Mouse (Mus musculus) cerebellum, adult (tissue): ENCODE results near the gene Zg16.
"Not testable (repeated sequence)": the region's sequence is repeated elsewhere in the genome, so short reads cannot be mapped to it uniquely, and the experiment has no call there.

ENCODE experiments used
- ATAC-seq: cut with Nextera tagmentation; 2 replicates; pipeline ENCODE4 v1.9.2; 2017; ENCODE audit warnings: mild to moderate bottlenecking, moderate library complexity, mixed read lengths; ENCODE audit not compliant: insufficient number of reproducible peaks, low FRiP score, low TSS enrichment

The Zg16 gene

DNA sequence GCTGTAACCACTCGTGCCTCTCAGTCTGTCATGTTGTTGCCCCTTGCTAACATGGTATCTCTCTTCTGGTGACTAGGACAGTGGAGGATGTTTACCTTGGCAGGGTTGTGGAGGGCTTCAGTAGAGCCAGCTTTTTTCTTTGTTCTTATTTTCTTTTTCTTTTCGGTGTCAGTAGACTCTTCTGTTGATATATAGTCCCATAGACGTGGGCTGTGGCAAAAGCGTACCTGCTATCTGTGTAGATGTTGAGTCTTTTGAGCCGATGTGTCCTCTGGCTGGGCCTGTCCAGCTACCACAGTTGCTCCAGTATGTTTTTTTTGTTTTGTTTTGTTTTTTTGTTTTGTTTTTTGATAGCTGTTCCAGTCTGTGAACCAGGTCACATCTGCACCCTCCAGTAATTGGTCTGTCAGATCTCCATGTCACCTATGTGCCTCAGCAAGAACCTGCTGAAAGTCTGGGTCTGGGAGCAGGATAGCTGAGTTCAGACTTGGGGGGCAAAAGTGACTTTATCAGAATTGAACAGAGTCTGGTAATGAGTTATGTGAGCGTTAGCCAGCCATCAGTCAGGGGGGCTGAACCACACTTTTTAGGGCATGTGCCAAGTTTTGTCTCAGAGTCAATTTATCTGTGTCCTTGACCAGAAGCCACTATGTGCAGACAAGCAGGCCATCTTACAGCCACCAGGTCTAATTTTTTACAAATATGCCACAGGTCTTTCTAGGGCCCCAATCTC lies at the start of gene Zg16:
Gene Zg16 (minus strand): TSS at position 51 of the 733 bp plus-strand sequence.
- not testable (repeated sequence) for ATAC-seq

DNA sequence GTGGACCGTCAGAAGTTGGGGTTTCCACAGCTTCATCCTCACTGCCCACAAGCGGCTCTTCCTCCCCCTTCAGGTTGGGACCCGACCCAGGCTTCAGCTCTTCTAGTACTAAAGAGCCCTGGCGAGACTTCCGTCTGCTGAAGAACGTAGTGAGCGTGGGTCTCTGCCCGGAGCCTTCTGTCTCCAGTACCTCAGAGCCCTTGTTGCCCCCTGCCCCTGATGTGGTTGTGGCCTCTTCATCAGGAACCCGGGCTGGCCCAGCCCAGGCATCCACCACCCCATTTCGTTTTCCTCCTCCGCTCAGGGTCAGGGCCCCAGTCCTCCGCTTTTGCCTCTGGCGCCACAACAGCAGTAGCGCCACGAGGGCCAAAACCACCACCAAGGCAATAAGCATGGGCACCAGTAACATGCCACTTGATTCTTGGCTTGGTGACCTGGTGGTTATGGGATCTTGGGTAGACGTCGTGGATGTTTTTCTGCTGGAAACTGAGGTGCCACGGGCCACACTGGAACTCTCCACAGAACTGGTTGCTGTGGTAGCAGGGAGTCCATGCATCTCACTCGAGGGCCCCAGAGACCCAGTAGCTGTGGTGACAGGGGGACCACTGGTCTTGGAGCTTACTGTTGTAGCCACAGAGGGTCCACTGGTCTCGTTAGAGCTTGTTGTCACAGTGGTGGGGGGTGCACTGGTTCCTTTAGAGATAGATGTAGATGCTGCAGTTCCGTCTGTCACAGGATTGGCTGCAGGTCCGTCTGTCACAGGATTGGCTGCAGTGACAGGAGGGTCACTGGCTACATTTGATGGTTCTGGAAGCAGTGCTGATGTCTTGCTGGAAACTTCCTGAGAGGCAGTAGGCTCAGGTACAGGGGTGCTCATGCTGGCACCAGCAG lies 49.3 kb upstream of the Zg16 start:
- no peak for ATAC-seq

DNA sequence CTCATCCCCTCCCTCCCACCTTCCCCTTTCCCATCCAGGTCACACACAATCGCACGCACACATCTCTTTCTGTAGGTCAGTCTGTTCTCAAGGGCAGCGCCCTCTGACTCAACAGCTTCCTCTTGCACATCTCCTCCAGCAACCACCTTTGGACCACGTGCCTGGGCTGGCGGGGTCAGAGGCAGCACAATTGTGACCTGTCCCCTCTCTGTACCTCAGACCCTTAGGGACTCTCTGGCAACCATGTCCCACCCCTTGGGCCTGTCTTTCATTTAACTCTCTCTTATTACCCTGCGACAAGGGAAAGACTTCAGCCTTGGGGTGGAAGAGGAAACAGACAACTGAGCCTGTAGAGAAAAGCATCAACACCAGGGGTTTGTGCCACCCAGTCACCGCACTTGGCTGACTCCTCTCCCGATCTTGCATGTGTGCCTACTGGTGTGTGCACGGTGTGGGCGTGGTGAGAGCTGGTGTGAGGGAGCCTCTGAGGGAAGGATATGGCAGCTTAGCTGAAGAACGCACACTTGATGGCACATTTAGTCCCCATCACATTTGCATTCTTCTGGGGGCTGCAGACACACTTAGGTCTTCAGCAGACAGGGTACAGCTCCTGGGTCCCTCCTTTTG lies 47.8 kb upstream of the Zg16 start:
- ATAC-seq: no peak

DNA sequence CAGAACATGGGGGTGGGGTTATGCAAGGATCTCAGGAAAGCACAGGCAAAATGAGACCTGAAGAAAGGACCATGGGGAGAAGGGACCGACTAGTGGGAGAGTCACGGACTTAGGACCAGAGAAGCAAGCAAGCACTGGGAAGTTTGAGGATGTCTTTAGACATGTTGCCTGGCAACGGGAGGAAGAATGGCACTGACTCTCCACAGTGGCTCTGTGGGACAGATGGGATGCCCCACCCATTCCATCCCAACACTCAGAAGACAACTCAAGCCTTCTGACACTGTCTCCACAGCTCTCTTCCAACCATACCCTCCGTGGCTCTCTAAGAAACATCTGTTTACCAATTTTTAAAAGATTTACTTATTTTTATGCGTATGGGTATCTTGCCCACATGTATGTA lies 46.0 kb upstream of the Zg16 start:
- ATAC-seq: no peak

DNA sequence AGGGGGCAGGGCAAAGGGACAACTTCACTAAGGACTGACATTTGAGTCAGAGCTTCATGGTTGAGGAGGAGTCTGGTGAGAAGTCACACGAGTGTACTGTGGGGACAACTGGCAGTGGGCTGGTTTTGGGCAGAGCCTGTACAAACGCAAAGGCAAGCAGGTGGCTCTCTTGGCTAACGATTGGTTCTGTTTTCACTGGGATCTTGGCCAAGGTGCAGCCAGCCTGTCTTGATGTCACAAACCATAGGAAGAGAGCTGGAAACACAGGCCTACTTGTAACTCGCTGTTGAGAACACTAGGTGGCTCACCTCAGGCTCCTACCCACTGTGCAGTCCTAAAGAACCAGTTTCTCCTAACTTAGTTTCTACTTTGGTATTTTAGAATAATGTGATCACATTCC lies 42.5 kb upstream of the Zg16 start:
- peak; percentile 31; the same call in 1 of the 2 replicates for ATAC-seq

DNA sequence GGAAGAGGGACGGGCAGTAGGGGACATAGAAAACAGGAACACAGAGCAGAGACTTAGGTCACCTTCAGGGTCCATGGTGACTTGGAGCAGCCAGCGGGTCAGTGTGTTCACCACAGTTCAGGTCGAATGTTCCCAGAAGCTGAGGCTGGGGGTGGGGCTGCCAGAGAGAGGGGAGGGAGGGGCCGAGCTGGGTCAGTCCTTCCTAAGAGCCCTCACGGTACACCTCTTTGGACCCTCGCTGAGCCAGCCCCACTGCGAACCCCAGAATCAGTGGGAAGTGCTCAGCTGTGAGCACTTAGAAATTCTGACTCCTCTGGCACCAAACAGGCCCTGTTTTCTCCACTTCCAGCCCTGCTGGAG lies 34.8 kb upstream of the Zg16 start, which contains the start of gene Qprt:
Gene Qprt (minus strand): TSS at position 316 of the 360 bp plus-strand sequence.
- ATAC-seq: no peak

DNA sequence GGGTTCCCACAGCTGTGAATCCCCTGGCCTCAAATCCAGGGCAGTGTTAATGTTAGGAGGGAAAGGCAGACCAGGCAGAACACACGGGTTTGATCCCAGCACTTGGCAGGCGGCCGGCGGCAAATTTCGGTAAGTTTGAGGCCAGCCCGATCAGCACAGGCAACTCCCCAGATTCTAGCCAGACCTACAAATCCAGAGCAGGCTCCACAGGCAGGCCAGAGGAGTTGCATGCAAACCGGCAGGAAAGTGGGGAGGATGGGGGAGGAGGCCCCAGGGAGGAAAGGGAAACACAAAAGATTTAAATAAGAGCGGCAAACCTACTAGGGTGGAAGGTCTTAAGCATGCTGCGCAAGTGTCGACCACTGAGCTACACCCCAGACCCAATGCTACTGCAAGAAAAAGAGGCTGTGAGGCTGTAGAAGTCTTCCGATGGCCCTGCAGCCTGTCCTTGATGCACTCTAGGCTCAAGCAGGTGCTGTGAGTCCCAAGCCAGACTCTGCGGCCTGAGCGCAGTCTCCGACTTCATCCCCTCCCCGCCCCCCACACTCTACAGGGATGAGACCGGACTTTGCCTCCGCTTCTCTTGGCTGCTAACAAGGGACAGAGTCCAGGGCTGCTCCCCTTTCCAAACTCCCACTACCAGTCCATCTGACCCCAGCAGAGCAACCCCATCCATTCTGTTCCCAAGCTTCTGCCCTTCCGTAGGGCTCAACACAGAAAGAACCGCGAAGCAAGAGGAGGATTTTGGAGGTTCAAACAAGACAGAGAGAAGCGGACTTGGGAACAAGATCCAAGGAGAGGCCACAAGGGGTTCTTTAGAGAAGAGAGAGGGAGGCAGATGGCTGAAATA lies 34.2 kb upstream of the Zg16 start:
- no peak for ATAC-seq

DNA sequence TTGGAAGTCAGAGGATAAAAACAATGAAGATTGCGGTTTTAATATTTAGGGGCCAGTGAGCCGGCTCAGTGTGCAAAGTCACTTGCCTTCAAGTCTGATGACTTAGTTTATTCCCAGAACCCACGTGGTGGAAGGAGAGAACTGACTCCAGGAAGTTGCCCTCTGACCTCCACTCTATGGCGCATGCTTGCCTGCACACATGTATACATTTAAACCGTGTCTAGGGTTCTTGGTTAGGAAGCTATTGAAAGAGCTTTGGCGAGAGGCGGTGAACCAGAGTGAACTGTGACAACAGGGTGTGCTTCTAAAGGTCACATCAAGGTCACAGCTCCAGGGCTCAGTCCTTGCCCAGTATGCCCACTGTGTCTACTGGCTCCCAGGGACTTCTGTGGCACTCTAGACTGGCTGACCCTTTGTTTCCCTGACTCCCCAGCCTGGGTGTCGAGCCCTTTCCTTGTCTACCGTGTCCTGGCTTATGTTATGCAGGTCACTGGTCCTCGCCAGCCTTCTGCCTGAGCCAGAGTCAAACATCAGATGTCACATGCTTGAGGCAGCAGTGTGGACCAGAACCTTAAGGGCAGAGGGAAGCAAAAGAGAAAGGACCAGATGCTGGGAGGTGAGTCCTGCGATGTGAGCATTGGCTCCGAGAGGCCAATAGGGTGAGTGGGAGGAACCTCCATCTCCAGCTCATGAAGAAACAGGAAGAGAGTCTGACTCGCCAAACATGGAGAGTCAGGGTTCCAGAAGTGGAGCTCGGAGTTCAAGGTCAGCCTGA lies 31.7 kb upstream of the Zg16 start:
- no peak for ATAC-seq

DNA sequence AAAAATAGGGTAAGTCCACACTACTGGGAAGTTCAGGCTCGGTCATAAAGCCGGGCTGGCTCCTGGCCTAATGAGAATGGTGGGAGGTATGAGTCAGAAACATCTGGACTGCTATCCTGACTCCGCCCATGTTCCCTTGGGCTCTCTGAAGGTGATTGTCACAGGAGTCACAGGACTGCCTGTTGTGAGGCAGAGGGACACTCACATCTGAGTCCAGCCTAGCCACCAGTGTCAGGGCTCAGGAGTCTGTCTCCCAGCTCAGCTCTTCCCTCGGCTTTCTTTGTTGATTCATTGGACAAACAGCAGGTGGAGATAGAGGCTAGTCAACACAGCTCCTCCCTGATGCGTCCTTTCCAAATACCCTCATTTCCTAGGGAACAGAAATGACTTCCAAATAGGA lies 30.8 kb upstream of the Zg16 start:
- ATAC-seq: no peak

DNA sequence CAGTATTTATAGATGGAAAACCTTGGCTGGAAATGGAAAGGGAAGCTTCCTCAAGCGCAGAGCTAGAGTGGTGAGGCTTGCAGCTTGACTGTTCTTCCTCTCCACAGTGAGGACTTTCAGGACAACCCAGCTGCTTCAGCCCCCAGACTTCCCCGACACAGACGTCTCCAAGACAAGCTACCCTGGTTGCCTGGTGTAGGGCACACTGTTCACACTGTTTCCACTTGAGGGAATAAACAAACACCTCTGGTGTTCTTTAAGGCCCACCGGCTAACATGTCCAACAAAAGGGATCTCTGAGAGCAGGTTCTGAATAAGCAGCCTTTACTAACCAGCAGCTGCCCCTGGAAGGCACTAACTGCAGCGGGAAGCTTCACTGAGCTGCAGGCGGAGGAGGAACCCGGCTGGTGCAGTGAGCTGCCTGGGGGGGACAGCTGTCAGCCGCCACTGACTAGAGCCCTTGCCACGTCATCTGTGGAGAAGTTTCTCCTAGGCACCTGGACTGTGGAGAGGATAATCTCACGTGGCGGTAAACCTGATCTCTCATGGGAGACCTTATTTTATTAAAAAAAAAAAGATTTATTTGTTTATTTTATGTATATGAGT lies 29.3 kb upstream of the Zg16 start:
- ATAC-seq: no peak

DNA sequence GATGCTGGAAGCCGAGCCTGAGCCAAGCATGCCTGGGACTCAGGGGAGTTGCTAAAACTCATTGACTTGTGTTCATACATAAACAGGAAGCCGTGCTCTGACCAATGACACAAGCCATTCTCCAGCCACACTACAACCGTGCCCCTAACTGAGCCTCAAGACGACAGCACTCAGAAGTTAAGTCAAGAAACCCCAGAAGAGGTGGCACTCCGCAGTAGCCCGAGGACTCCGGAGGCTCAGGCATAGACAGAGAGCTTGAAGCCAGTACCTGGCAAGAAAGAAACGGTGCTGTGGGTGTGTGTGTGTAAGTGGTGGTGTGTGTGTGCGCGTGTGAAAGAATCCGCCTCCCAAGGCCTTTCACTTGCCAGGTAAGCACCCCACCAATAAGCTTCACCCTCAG lies 27.8 kb upstream of the Zg16 start:
- ATAC-seq: no peak

DNA sequence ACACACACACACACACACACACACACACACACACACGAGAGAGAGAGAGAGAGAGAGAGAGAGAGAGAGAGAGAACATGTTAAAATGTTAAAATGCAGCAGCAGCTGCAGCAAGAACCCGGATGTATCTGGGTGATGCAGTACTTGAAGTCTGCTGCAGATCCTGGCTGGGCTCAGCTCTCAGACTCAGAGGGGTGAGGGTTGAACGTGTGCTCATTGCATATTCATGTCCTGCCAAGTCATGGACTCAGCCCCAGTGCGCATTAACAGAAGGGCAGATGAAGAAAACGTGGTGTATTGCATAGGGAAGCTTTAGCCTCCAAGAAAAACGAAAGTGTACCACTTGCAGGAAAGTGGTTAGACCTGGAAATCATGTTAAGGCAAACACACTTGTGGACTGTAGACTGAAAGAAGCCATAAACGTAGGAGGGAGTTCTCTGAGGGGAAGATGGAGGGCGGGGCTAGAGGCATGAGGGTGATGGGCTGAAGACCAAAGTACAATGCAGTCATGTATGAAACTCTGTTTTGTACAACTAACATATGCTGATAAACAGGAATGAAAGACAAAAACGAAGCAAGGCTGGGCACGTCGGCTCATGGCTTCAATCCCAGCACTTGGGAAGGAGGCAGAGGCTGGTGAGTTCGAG lies 26.6 kb upstream of the Zg16 start:
- ATAC-seq: no peak

DNA sequence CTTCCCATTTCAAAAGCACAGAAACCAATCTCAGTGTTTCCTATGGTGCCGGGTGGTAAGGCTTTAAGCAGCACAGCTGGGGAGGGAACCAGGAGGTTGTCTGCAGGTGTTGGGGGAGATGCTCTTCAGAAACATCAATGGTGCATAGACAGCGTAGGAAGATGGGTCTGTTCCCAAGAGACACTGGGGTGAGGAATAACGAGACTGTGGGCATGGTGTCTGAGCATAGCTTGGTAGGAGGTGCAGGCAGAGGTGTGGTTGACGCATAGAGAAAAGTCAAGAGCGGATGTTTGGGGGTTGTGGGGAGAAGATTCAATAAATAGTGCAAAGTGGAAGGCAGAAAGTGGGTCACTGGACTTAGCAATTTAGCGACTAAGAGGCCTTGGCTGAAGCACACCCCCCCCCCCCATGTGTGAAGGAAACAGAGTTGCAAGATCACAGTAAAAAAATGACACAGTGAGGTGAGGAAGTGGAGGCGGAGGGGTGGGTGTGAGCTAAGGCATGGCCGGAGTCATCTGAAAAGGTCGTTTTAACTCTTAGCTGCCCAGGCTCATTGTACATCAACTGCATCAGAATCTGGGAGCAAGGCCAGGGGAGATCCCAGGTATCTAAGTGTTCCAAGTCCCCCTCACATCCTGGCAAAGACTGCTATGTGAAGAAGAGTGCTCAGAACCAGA lies 25.9 kb upstream of the Zg16 start:
- ATAC-seq: no peak

DNA sequence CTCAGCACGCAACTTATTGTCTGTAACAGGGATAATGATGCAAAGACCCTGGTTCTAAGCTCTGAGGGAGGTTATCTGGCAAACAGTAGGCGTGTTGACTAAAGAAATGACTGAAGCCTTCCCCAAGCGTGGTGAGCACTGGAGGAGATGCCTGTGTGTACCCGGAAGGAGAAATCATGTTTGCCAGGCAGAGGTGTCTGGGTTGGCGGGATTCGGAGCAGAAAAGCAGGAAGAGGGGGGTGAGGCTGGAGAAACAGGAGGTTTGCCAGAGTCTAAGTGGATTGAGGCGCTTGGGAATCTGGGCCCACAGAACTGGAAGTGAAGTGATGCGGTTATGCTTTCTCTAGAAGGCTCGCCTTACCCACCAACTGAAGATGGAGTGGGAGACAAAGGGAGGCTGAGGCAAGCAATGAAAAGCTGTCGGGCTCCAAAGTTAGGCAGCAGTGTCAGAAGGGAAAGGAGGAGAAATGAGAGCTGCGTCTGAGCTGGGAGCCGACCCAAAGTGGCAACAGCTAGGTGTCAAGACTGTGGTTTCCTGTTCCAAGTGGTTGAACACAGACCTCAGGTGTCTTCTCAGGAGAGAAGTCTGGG lies 25.2 kb upstream of the Zg16 start:
- ATAC-seq: no peak

DNA sequence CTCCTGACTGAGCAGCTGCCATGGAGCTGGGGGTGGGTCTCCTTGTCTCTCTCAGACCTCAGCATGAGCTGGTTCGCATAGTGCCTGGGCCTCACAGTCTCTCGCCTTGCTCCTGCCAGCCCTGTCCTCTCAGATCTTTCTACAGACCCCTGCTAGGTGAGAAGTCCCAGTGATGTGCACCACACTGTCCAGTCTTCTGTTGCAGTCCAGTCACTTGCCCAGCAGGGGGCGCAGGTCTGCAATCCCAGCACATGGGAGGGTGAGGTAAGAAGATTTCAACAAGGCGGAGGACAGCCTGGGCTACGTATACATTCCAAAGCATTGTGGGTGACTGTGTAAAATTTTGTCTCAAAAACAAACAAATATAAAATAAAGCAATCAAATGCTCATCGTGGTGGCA lies 24.3 kb upstream of the Zg16 start:
- ATAC-seq: no peak

DNA sequence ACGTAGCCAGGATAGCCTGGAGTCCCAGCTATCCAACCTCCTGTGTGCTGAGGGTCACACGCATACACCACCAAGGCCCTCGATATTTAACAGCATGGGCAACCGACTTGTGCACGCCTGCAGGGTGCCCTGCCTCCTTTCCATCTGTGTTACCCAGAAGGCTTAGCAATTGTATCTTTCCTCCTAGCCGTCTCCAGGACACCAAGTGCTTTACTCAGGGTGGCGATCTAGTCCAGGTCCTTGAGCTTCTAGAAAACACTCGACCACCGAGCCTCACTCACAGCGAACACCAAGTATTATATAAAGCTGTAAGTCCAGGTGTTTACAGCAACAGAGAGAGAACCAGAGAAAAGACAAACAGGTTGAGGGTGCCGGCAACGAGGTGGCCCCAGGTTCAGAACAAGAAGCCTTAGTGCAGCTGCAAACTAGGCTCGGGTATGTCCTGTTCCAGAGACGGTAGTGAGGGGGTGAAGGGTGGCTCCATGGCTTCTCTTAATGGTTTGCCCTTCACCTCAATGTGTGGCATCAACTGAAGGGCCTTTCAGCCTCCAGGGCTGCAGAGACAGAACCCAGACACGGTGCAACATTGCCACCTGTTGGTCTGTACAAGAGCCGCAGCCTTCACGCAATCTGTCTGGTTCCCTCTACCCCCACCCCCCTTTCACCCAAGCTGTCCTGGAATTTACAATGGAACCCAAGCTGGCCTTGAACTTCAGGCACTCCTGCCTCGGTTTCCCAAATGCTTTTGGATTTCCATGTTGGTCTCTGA lies 23.3 kb upstream of the Zg16 start:
- ATAC-seq: peak; percentile 67; the same call in 1 of the 2 replicates

DNA sequence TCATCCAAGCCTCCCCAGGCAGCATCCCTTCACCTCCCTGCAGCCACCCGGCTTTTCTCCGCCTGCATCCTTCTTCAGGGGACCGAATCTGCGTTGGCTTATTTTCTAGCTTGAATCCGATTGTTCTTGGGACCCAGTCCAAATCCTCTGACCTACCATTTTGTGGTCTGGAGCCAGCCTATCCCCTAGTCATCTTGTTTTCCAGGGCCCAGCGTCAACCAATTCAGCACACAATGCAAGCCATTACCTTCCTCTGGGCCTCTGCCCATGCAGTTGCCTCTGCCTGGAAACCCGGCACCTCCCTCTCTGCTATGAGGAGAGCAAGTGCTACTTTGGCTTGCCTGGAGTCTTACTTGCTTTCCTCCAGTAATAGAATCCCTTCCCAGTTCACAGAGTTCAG lies 18.4 kb upstream of the Zg16 start:
- no peak for ATAC-seq
